Mouse (Mus musculus) heart, embryonic 15.5 days (tissue): ENCODE measurements at regions not wholly inside any gene's neighbourhood (a gene's known extent, or its start where the extent isn't known, plus 50 kb on each side); places are given as distances from the start of the nearest gene placed in this dataset.

Source experiments
- ATAC-seq: fragments of 200-750 bp; cut with Nextera tagmentation; replicated peaks from 2 replicates; pipeline ENCODE4 v1.8.0; 2017; ENCODE audit warnings: low read depth, moderate TSS enrichment; ENCODE audit not compliant: insufficient number of reproducible peaks, insufficient read depth, low FRiP score
- H3K27ac ChIP-seq: fragments of 300-500 bp; sonication (generic); 2 replicates; pipeline ENCODE4 v1.5.1; 2015; ENCODE audit warnings: mild to moderate bottlenecking, inconsistent platforms
- H3K27me3 ChIP-seq: fragments of 300-500 bp; sonication (generic); 2 replicates; pipeline ENCODE4 v1.6.1; 2015; ENCODE audit warnings: inconsistent platforms
- H3K36me3 ChIP-seq: fragments of 300-500 bp; sonication (generic); 2 replicates; pipeline ENCODE4 v1.6.1; 2015; ENCODE audit warnings: mild to moderate bottlenecking, inconsistent platforms
- H3K4me1 ChIP-seq: fragments of 300-500 bp; sonication (generic); replicated peaks from 2 replicates; pipeline ENCODE4 v1.6.1; 2015; ENCODE audit warnings: inconsistent platforms
- H3K4me2 ChIP-seq: fragments of 300-500 bp; sonication (generic); 2 replicates; pipeline ENCODE4 v1.6.1; 2015; ENCODE audit warnings: inconsistent platforms, mild to moderate bottlenecking, moderate library complexity
- H3K4me3 ChIP-seq: fragments of 300-500 bp; sonication (generic); 2 replicates; pipeline ENCODE4 v1.5.1; 2015; ENCODE audit warnings: mild to moderate bottlenecking, inconsistent platforms
- H3K9ac ChIP-seq: fragments of 300-500 bp; sonication (generic); 2 replicates; pipeline ENCODE4 v1.6.1; 2015; ENCODE audit warnings: mild to moderate bottlenecking, inconsistent platforms
- H3K9me3 ChIP-seq: fragments of 300-500 bp; sonication (generic); replicated peaks from 2 replicates; pipeline ENCODE4 v1.6.1; 2016; ENCODE audit warnings: inconsistent platforms
- WGBS: fragments of 180-500 bp; shearing (Covaris S2); methylation state at CpG from one replicate; pipeline ENCODE4 v1.1.7; 2015; ENCODE audit warnings: mixed read lengths; 5-methylcytosine and 5-hydroxymethylcytosine counted together

DNA sequence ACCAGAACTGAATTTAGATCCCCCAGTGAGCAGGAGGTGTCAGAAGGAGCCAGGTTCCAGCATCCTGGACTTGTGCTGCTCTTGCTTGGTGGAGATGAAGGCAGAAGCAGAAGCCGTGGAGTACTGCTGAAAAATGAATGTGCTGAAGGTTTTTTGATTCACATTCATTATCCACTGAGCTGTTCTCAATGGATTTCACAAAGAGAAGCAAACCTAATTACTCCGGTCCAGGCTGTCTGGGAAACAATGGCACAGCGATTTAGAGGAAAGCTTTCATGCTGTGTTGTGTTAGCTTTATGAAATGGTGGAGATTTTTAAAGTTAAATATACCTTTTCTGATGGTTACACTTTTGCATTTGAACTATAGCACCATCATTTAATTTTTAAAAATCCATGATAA, 535.3 kb upstream of the Adgrl3 start:
- WGBS, result 84% methylated on average over 3 of the region's 3 CpGs
- H3K9me3 ChIP-seq, result no peaks in the 10 kb centered on the region
- H3K4me3 ChIP-seq, result no peak overlapping the region
- H3K36me3 ChIP-seq, result no peaks in the 10 kb centered on the region
- no peak overlapping the region for H3K9ac ChIP-seq
- no peak overlapping the region for H3K4me2 ChIP-seq
- no peak overlapping the region for H3K27ac ChIP-seq
- H3K27me3 ChIP-seq, result no peaks in the 10 kb centered on the region
- ATAC-seq, result no peak
- no peaks in the 10 kb centered on the region for H3K4me1 ChIP-seq

DNA sequence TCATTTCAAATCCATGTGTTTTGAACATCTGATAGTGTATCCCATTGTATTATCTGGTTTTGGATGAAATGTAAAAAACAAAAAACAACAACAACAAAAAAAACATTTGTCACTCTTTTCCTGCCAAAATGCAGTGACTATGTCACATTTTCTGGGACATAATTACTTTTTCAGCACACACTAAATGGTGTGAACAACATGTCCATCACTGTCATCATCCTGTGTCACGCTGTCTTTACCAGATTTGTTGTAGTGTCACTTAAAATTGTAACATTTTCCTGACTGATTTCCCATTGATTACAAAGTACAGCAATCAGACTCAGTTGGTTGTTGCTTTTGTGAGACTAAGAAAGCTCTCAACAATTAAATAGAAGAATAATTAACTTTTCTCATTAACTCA, 531.6 kb upstream of the Adgrl3 start:
- Histone ChIP-seq H3K27ac (no peak overlapping the region), H3K4me1 (no peaks in the 10 kb centered on the region)
- ATAC-seq, result no peak

DNA sequence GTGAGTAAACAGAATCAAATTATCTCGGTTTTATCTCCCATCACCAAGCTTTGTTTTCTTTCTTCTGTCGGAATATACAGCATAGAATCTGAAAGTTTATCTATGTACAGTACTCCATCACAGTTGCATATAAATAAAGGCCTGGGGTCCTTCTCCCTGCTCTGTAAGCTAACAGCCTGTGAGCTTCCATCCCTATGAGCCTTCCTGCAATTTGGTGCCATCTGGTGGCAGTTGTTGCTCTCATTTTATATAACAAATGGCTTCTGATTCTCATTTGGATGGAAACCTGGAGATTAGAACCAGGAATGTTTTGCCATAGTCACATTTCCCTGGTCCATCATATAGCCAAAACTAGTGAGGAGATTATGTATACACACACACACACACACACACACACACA, 511.3 kb upstream of the Adgrl3 start:
- Histone ChIP-seq H3K27me3 (no peaks in the 10 kb centered on the region), H3K36me3 (no peaks in the 10 kb centered on the region), H3K27ac (no peak overlapping the region), H3K4me3 (no peak overlapping the region), H3K4me2 (no peak overlapping the region), H3K9me3 (no peaks in the 10 kb centered on the region), H3K9ac (no peak overlapping the region), H3K4me1 (no peaks in the 10 kb centered on the region)
- WGBS, result 24% methylated on average over 2 of the region's 2 CpGs
- no peak for ATAC-seq

More for the DNA sequence above, 531.6 kb upstream of the Adgrl3 start:
- H3K4me3 ChIP-seq, result no peak overlapping the region
- H3K36me3 ChIP-seq, result no peaks in the 10 kb centered on the region
- no peak overlapping the region for H3K9ac ChIP-seq
- H3K27me3 ChIP-seq, result no peaks in the 10 kb centered on the region
- H3K9me3 ChIP-seq, result no peaks in the 10 kb centered on the region
- WGBS, result 88% methylated on average over 1 of the region's 1 CpGs
- no peak overlapping the region for H3K4me2 ChIP-seq

DNA sequence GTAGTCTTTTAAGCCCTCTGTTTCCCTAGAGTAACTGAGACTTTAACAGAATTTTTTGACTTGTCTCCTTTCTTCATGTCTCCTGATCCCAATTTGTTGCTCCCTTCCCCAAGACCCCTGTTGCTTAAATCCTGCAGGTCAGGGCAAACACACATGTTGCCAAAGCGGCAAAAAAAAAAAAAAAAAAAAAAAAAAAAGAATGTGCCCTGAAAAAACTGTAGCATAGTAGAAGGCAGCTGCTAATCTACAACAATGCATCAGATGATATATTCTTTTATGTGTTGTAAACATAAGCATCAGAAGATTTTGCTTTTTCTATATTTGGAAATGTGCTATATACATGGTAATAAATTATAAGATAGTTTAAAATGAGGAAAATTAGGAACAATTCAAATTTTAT, 479.9 kb upstream of the Adgrl3 start:
- Histone ChIP-seq H3K4me2 (no peak overlapping the region), H3K36me3 (no peaks in the 10 kb centered on the region)
- 58% methylated on average over 1 of the region's 1 CpGs for WGBS

DNA sequence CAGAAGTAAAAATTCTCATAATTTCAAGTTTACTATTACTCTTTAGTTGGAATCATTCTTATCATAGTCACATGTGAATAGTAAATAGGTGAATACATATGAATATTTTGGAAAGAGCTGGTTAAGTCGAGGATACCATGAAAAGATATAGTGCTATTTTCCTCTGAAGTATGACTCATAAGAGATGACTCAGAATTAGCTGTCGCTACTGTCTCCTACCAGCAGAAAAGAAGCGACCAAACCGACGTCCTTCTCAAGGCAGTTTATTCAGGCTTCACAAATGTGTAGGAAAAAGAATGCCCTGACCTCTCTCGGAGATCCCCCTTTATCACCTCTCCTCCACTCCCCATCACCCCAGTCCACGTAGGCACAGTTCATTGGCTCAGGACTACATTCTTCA, 468.3 kb upstream of the Adgrl3 start:
- H3K4me2 ChIP-seq, result no peak overlapping the region
- no peak overlapping the region for H3K4me3 ChIP-seq
- H3K4me1 ChIP-seq, result no peaks in the 10 kb centered on the region
- no peaks in the 10 kb centered on the region for H3K9me3 ChIP-seq
- ATAC-seq, result no peak
- no peaks in the 10 kb centered on the region for H3K27me3 ChIP-seq
- no peak overlapping the region for H3K9ac ChIP-seq
- H3K36me3 ChIP-seq, result no peaks in the 10 kb centered on the region
- 75% methylated on average over 7 of the region's 7 CpGs for WGBS
- no peak overlapping the region for H3K27ac ChIP-seq

More for the DNA sequence above, 479.9 kb upstream of the Adgrl3 start:
- Histone ChIP-seq H3K9ac (no peak overlapping the region), H3K27ac (no peak overlapping the region), H3K9me3 (no peaks in the 10 kb centered on the region), H3K4me1 (no peaks in the 10 kb centered on the region), H3K4me3 (no peak overlapping the region), H3K27me3 (no peaks in the 10 kb centered on the region)
- ATAC-seq, result no peak

DNA sequence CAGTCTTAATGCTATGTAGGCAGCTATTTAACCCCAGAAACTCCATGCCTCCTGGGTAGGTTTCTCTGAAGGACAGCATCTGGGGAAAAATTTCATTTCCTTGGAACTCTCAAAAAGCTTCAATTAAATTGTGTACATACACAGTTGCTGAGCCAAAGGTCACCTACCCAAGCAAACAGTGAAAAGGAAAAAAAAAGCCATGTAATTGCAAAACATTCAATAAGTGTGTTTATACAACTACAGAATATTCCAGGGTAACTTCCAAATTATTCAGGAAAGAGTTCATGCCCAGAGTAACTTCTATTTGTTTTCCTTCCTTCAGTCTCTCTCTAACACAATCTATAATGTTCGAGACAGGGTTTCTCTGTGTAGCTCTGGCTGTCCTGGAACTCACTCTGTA, 441.2 kb upstream of the Adgrl3 start:
- Histone ChIP-seq H3K4me3 (no peak overlapping the region), H3K36me3 (no peaks in the 10 kb centered on the region), H3K9me3 (no peaks in the 10 kb centered on the region), H3K27me3 (no peaks in the 10 kb centered on the region), H3K27ac (no peak overlapping the region), H3K9ac (no peak overlapping the region), H3K4me2 (no peak overlapping the region), H3K4me1 (no peaks in the 10 kb centered on the region)
- ATAC-seq, result no peak
- WGBS, result 70% methylated on average over 1 of the region's 1 CpGs

DNA sequence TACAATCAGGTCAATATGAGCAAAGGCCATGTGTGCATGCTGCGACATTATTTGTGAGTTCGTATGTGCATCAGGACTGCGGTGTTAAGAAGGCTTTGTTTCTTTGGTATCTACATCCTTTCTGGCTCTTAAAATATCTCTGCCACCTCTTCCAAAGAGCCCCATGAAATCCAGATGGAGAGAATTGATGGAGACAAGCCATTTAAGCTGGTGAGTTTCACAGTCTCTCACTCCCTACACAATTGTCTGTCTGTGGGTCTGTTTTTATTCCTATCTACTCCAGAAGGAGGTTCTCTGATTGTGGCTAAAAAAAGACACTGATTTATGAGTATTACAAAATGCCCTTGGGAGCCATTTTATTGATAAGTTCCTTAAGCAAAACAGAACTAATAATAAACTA, 408.4 kb upstream of the Adgrl3 start:
- no peaks in the 10 kb centered on the region for H3K27me3 ChIP-seq
- H3K4me2 ChIP-seq, result no peak overlapping the region
- no peaks in the 10 kb centered on the region for H3K9me3 ChIP-seq
- 80% methylated on average over 3 of the region's 3 CpGs for WGBS
- H3K4me3 ChIP-seq, result no peak overlapping the region
- no peak for ATAC-seq
- H3K27ac ChIP-seq, result no peak overlapping the region
- H3K36me3 ChIP-seq, result no peaks in the 10 kb centered on the region
- H3K9ac ChIP-seq, result no peak overlapping the region
- H3K4me1 ChIP-seq, result no peaks in the 10 kb centered on the region

DNA sequence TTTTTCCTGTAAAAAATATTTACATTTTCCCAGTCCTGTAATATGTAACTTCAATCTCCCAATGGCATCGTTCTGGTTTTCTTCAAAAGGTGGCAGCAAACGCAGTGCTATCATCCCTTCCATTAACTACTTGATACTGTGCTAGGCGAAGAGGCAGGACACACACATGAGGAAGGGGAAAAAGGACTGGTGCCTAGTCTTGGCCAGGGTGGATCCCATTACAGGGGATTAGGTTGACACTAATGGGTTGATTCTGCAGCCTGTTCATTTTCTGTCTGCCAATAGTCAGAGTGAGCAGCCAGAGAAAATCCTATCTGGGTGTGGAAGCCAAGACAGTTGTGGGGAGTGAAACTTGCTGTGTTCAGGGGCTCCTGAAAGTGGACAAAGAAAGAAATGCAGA, 392.7 kb upstream of the Adgrl3 start:
- Histone ChIP-seq H3K4me1 (no peaks in the 10 kb centered on the region), H3K27ac (no peak overlapping the region), H3K4me2 (no peak overlapping the region), H3K4me3 (no peak overlapping the region), H3K9ac (no peak overlapping the region), H3K27me3 (no peaks in the 10 kb centered on the region), H3K36me3 (no peaks in the 10 kb centered on the region), H3K9me3 (no peaks in the 10 kb centered on the region)
- WGBS, result 46% methylated on average over 3 of the region's 3 CpGs
- ATAC-seq, result no peak

DNA sequence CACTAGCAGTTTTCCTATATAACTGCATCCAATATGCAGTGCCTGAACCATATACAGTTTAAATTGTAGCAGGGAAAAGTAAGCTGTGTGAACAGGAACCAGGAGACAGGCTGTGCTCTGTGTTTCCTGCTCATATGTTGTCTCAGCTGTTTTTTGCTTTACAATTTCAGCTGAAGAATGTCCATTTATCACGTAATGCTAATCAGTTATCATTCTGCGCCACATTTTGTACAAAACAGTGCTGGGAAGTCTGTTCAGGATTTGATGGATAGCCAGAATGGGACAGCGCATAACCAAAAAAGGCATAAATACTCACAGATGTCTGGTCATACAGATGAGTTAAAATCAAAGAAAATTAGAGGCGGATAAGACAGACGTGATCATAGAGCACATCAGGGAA, 360.9 kb upstream of the Adgrl3 start:
- H3K9ac ChIP-seq, result no peak overlapping the region
- 56% methylated on average over 5 of the region's 5 CpGs for WGBS
- no peak for ATAC-seq
- H3K4me3 ChIP-seq, result no peak overlapping the region
- H3K36me3 ChIP-seq, result no peaks in the 10 kb centered on the region
- H3K9me3 ChIP-seq, result no peaks in the 10 kb centered on the region
- H3K4me1 ChIP-seq, result no peaks in the 10 kb centered on the region
- no peak overlapping the region for H3K4me2 ChIP-seq
- no peak overlapping the region for H3K27ac ChIP-seq
- no peaks in the 10 kb centered on the region for H3K27me3 ChIP-seq

DNA sequence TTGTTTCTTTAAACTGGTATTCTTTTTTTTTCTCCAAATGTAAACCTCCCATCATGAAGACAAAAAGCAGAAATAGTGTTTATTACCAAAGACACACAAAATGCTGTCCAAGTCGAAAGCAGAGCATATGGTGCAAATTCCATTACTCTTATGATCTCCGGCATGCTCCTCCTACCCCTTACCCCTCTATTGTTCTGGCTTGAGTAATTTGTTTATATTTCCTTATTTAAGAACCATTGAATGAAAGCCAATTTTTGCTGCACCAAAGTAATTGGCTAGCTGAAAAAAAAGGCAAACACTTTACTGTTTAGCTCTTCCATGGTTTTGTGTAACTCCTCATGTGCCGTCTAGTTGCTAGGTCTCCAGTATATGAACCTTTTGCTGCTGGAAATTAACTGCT, 360.4 kb upstream of the Adgrl3 start:
- WGBS, result 69% methylated on average over 3 of the region's 3 CpGs
- H3K9me3 ChIP-seq, result no peaks in the 10 kb centered on the region
- ATAC-seq, result no peak

DNA sequence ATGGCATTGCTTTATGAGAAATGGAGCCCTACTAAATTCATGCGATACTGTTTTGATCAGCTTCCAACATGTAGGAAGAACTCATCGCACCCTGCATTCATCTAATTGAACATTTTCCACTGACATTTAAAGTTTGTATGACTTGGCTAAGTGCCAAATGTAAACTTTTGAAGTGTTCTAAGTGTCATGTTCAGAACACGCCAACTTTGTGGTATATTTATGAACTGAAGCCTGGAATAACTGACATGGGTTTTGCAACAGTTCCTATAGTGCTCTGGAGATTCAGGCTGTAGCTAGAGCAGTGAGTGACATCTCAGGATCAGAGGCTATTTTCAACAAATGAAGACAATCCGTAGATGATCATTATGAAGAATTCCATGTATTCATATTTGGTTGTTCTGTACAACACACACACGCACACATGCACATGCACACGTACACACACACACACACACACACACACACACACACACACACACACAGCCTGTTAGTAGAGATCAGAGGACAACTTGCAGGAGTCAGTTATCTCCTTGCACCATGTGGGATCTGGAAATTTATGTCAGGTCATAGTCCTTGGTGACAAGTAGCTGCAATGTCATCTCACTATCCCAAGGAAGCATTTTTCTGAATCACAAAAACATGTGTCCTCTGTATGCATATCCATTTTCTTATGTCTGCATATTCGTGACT, 349.5 kb upstream of the Adgrl3 start:
- no peak overlapping the region for H3K4me2 ChIP-seq
- H3K36me3 ChIP-seq, result no peaks in the 10 kb centered on the region
- 70% methylated on average over 7 of the region's 7 CpGs for WGBS
- no peak overlapping the region for H3K27ac ChIP-seq
- ATAC-seq, result no peak
- no peak overlapping the region for H3K9ac ChIP-seq
- no peak overlapping the region for H3K4me3 ChIP-seq
- no peaks in the 10 kb centered on the region for H3K27me3 ChIP-seq
- H3K4me1 ChIP-seq, result no peaks in the 10 kb centered on the region
- no peaks in the 10 kb centered on the region for H3K9me3 ChIP-seq

More for the DNA sequence above, 360.4 kb upstream of the Adgrl3 start:
- Histone ChIP-seq H3K4me3 (no peak overlapping the region), H3K27ac (no peak overlapping the region), H3K4me1 (no peaks in the 10 kb centered on the region), H3K4me2 (no peak overlapping the region), H3K36me3 (no peaks in the 10 kb centered on the region), H3K27me3 (no peaks in the 10 kb centered on the region), H3K9ac (no peak overlapping the region)

DNA sequence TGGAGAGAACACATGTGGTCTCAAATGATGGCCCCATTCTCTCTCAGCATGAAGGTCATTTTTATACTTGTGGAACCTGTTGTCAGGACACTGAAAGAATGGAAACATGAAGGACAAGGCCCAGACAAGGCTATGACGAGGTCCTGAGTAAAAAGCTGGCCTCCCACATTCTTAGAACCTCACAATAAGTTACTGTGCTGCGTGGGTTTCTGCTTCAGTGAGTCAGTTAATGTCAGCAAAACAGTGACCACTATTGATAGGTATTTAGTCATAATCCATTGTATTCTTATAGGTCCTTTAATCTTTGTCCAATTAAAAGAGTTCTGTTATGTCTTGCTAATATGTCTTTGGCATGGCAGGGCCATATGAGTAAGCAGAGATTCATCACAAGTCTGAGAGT, 336.5 kb upstream of the Adgrl3 start:
- Histone ChIP-seq H3K9me3 (no peaks in the 10 kb centered on the region), H3K4me1 (no peaks in the 10 kb centered on the region), H3K4me2 (no peak overlapping the region), H3K36me3 (no peaks in the 10 kb centered on the region), H3K27ac (no peak overlapping the region), H3K27me3 (no peaks in the 10 kb centered on the region), H3K4me3 (no peak overlapping the region), H3K9ac (no peak overlapping the region)
- WGBS, result 72% methylated on average over 2 of the region's 2 CpGs
- ATAC-seq, result no peak
